Mouse (Mus musculus) cortical plate, adult 2 months (tissue): ENCODE results near the gene Cfap70.

Source experiments
- CTCF ChIP-seq: fragments of 200-500 bp; IDR thresholded peaks from 2 replicates; pipeline ENCODE4 v1.5.1; 2011; ENCODE audit warnings: mild to moderate bottlenecking, control low read depth, low read length; ENCODE audit not compliant: insufficient read depth; ENCODE audit errors: extremely low read depth
- POLR2A ChIP-seq: fragments of 200-500 bp; IDR thresholded peaks from 2 replicates; pipeline ENCODE4 v1.6.1; 2011; ENCODE audit warnings: mild to moderate bottlenecking, low read length, control low read depth; ENCODE audit not compliant: insufficient read depth; ENCODE audit errors: extremely low read depth

DNA sequence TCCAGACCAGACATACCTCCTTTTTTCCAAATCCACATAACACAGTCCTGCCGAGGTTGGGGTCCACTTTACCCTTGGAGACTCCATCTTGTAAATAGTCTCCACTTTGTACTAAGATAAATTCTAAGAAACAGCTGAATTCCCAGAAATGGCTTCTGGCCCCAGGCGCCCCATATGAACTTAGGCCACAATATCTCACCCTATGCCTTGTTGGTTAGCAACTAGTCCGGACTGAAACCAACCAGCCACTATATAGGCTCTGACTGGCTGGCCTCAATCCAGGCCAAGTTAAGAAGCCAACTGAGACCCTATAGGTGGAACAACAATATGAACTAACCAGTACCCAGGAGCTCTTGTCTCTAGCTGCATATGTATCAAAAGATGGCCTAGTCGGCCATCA, 59.7 kb downstream of the Cfap70 start:
- TF ChIP-seq CTCF (no peak), POLR2A (no peak)
